Comparison of ENCODE assay signal across 8 mouse cellular contexts in the genomic region with DNA sequence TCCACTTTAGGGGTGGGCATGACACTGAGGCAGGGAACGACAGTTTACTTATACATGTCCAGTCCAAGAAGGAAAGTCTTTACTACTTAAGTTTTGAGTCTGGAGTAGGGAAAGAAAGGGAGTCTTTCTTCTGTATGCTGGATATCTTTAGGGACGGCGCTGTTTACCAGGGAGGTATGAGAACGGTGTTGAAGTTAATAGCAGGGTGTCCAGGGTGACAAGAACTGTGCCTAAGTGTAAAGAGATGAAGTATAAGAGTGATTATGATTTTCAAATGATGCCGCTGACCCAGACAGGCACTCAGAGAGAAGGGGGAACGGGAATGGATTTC.
DNase-seq lines count a peak whose midpoint lies in the region; ATAC-seq and TF ChIP-seq lines count a peak whose summit lies in the region.

No protein-coding gene starts in this region.

- intact Hi-C loops in heart, postnatal 10 days (cut with DNase I) = loop anchor here (5.0 kb wide), 2 partner anchors 95 to 155 kb away; no protein-coding TSS in a partner anchor

- TF ChIP-seq POLR2A in ES-Bruce4 (IDR thresholded peaks at IDR 0.05; ENCODE audit: insufficient read depth, low read length) = no peak

- H3K27me3 ChIP-seq in heart, embryonic 12.5 days (replicated peaks) = no peaks in the 10 kb centered on the region
- peaks cover 7% of the 10 kb centered on the region for H3K27me3 ChIP-seq in ES-Bruce4 (ENCODE audit: control insufficient read depth, insufficient read depth, low read length, poor library complexity, severe bottlenecking)
- H3K27me3 ChIP-seq in forebrain, postnatal 0 days (ENCODE audit: insufficient read depth, low read length) = no peaks in the 10 kb centered on the region; the same call in 1 of the 2 replicates
- H3K27me3 ChIP-seq in liver, embryonic 15.5 days = peaks cover 44% of the 10 kb centered on the region

- H3K36me3 ChIP-seq in heart, embryonic 12.5 days = peaks cover 8% of the 10 kb centered on the region
- no peaks in the 10 kb centered on the region for H3K36me3 ChIP-seq in ES-Bruce4 (ENCODE audit: control insufficient read depth, insufficient read depth, low read length, poor library complexity, severe bottlenecking)
- H3K36me3 ChIP-seq in forebrain, postnatal 0 days (ENCODE audit: insufficient read depth) = no peaks in the 10 kb centered on the region
- no peaks in the 10 kb centered on the region for H3K36me3 ChIP-seq in liver, embryonic 15.5 days (replicated peaks)

- peak overlapping the region; percentile 72 for H3K4me2 ChIP-seq in heart, embryonic 12.5 days
- peak overlapping the region; percentile 68 for H3K4me2 ChIP-seq in forebrain, postnatal 0 days (ENCODE audit: low read depth)
- peak overlapping the region; percentile 88 for H3K4me2 ChIP-seq in liver, embryonic 15.5 days

- no peak for TF ChIP-seq CTCF in ES-Bruce4 (IDR thresholded peaks at IDR 0.05; ENCODE audit: low read depth, low read length)
- no peak for TF ChIP-seq CTCF in forebrain, postnatal 0 days (IDR thresholded peaks at IDR 0.05; ENCODE audit: low read depth)

- WGBS in heart, embryonic 12.5 days = 19% methylated on average over 6 of the region's 6 CpGs
- 37% methylated on average over 6 of the region's 6 CpGs for WGBS in forebrain, postnatal 0 days
- WGBS in liver, embryonic 15.5 days (ENCODE audit: insufficient replicate concordance) = 32% methylated on average over 6 of the region's 6 CpGs

- H3K27ac ChIP-seq in heart, embryonic 12.5 days (ENCODE audit: poor library complexity, severe bottlenecking) = peak overlapping the region; percentile 99
- no peak overlapping the region for H3K27ac ChIP-seq in ES-Bruce4 (ENCODE audit: insufficient read depth, low read length)
- H3K27ac ChIP-seq in forebrain, postnatal 0 days (ENCODE audit: low read depth, low read length) = no peak overlapping the region
- H3K27ac ChIP-seq in liver, embryonic 15.5 days (replicated peaks) = peak overlapping the region; percentile 14; the same call in 1 of the 2 replicates

- TF ChIP-seq EP300 in ES-Bruce4 (IDR thresholded peaks at IDR 0.05; ENCODE audit: insufficient read depth, low read depth, low read length) = no peak

- no peak for ATAC-seq in heart, embryonic 12.5 days (ENCODE audit: insufficient number of reproducible peaks, low FRiP score)
- ATAC-seq in forebrain, postnatal 0 days = no peak
- no peak for ATAC-seq in liver, embryonic 15.5 days (ENCODE audit: insufficient read depth)

- no peak for DNase-seq in heart, postnatal 10 days
- DNase-seq in forebrain, postnatal 0 days = no peak
- DNase-seq in left cerebral cortex, adult 11 months (ENCODE audit: low spot score) = no peak
- DNase-seq in spleen, postnatal 10 days (ENCODE audit: low spot score in 2 of 2) = no peak
- DNase-seq in adrenal gland, postnatal 10 days = no peak

- H3K4me1 ChIP-seq in heart, embryonic 12.5 days (replicated peaks) = peaks cover 9% of the 10 kb centered on the region; the same call in 1 of the 2 replicates
- H3K4me1 ChIP-seq in ES-Bruce4 (ENCODE audit: control insufficient read depth, insufficient read depth, low read length) = no peaks in the 10 kb centered on the region
- H3K4me1 ChIP-seq in forebrain, postnatal 0 days (ENCODE audit: insufficient read depth) = no peaks in the 10 kb centered on the region
- H3K4me1 ChIP-seq in liver, embryonic 15.5 days (replicated peaks) = peaks cover 18% of the 10 kb centered on the region

- H3K9me3 ChIP-seq in heart, embryonic 12.5 days (replicated peaks) = no peaks in the 10 kb centered on the region; the same call in 1 of the 2 replicates
- no peaks in the 10 kb centered on the region for H3K9me3 ChIP-seq in ES-Bruce4 (replicated peaks; ENCODE audit: control insufficient read depth, insufficient read depth, low read length, poor library complexity, severe bottlenecking)
- no peaks in the 10 kb centered on the region for H3K9me3 ChIP-seq in forebrain, postnatal 0 days (ENCODE audit: low read length)
- no peaks in the 10 kb centered on the region for H3K9me3 ChIP-seq in liver, embryonic 15.5 days (replicated peaks)

- H3K9ac ChIP-seq in heart, embryonic 12.5 days = peak overlapping the region; percentile 96
- H3K9ac ChIP-seq in ES-Bruce4 (ENCODE audit: low read depth, poor library complexity, severe bottlenecking) = no peak overlapping the region
- H3K9ac ChIP-seq in forebrain, postnatal 0 days = no peak overlapping the region
- peak overlapping the region; percentile 65; the same call in 1 of the 2 replicates for H3K9ac ChIP-seq in liver, embryonic 15.5 days

- peak overlapping the region; percentile 75 for H3K4me3 ChIP-seq in heart, embryonic 12.5 days
- H3K4me3 ChIP-seq in ES-Bruce4 (ENCODE audit: low read depth, low read length) = peak overlapping the region; percentile 58
- H3K4me3 ChIP-seq in forebrain, postnatal 0 days (ENCODE audit: low read depth, low read length) = no peak overlapping the region
- peak overlapping the region; percentile 68 for H3K4me3 ChIP-seq in liver, embryonic 15.5 days (replicated peaks)

Comparison
In these comparisons a context has a peak if more than half of its experiments do, and no peak if none do; other contexts are left out.
1. H3K27ac ChIP-seq: peak in heart, embryonic 12.5 days (single experiment) and liver, embryonic 15.5 days (single experiment); none in ES-Bruce4 (single experiment) and forebrain, postnatal 0 days (single experiment).
2. H3K9ac ChIP-seq: peak in heart, embryonic 12.5 days (single experiment) and liver, embryonic 15.5 days (single experiment); none in ES-Bruce4 (single experiment) and forebrain, postnatal 0 days (single experiment).
3. Peak in every context shown above with its lines, with median percentiles within 50 percentile points of each other: H3K4me2 ChIP-seq.